Mouse (Mus musculus) CD4-positive naive resting alpha-beta T cell, adult 57 days (primary cell): Measurements from ENCODE around the gene Crb3. TPM values are rescaled to one million over a fixed set of nuclear protein-coding genes. Genes with fewer than 3 reads are reported as not detected.

Source experiments
- total RNA-seq: library from RNA; stranded (reverse); gene quantifications from one replicate; pipeline ENCODE4 v1.2.4, GENCODE M21; 2023

The Crb3 gene
- 1.9 TPM for total RNA-seq

DNA sequence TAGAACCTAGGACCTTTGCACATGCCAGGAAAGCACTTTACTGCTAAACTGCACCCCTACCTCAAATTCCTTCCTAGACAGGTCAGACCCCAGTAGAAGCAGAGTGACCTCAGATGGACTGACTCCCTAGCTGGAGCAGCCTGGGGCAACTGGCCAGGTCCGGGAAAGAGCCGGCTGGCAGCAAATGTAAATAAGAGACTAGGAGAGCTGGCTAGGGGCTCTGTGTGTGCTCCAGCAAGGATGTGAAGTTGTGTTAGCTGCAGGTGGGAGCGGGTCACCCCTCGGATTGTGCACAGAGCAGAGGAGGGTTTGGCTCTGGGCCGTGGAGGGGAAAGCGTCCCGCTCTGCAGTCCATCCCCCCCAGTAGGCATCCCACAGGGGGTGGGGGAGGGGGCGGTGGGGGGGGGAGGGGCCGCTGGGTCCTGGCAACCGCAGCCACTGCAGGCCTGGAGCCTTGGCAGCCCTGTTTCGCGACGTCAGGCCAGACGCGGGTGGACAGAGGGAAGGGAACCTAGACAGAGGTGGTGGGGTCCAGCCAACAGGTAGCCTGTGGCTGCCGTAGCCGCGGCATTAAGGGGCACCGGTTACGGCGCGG lies at the start of gene Crb3:
Gene Crb3, plus strand, starts transcription at position 215 of the 595 bp plus-strand sequence.

DNA sequence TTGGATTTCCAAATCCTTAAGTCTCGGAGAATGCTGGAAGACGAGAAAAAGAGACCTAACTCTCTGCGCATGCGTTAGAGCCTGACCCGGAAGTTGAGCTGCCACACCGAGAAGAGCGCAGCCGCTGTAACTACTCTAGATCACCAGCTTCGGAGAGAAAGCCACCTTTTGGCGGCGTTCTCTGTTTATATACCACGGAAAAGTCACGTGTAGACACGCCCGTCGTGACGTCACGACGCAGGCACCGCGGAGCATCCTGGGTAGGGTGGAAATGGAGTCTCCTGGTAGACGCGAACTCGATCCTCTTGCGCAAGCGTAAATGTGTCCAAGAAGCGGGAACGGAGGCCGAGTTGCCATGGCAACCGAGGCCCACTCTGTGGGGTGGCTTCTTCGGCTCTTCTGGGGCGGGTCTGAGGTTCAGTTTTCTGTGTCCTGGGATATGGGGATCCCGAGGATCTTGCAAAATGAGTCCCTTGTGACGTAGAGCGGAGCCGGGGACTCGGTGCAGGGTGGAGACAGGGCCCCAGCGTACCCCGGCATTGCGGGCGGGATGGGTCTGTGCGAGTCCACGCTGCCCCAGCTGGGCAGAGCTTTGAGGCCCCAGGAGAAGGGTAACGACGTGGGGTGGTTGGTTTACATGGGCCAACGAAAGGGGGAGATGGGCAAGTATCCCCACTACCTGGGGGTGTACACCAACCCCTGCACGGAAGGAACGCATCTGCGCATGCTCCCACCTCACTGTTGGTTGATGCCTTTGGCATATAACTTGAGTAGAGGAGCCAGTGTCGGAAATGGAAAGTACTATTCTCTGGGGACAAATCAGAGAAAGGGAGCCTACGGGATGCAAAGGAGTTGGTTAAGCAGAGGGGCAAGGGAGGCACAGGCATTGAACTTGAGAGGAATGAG lies 47.4 kb upstream of the Crb3 start, which contains the start of the genes Gtf2f1 and Gm17949:
Gene Gtf2f1, minus strand, starts transcription at position 53 of the 906 bp plus-strand sequence.
Gene Gm17949, plus strand, starts transcription at position 234 of the 906 bp plus-strand sequence.

DNA sequence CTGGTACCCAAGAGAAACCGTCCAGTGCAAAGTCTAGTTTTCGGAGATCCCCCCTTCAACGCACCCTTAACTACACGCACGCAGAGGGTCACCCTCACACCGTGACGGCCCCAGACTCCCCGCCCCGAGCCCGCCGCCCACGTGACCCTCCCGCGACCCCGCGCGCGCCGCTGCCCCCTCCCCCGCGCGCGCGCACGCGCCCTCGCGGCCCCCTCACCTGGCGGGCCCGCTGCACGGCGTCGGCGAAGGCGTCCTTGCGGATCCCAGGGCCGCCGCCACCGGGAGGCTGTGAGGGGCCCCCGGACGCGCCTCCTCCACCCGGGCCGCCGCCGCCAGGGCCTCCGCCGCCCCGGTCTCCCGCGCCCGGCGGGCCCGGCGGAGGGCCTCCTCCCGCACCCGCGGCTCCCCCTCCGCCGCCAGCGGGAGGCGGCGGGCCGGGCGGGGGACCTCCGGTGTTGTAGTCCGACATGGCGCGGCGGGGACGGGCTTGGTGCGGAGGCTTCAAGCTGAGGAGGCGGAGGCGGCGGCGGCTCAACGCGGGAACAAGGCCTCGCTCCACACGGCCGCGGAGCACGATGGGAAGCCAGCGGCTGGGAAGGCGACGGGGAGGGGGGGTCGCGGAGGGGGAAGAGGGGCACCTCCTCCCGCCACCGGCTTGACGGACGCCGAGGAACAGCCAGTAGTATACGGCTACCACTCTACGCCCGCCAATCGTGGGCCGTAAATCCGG lies 27.8 kb upstream of the Crb3 start, which contains the start of gene Khsrp:
Gene Khsrp, minus strand, starts transcription at position 592 of the 730 bp plus-strand sequence.

DNA sequence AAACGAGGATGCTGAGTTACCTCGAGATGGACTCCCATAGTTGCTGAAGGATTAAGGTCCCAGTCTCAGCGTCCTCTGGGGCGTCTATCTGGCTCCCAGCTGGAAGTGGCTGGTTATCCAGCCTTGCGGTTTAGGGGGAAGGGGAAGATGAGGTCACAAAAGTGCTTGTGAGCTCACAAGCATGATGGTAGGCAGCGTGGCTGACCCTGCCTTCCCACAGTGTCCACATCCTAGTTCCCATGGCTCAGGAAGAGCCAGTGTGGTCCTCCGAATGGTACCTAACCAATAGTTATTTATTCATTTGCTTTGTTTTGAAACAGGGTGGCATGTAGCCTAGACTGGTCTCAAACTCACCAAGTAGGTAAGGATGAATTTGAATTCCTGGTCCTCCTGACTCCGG lies 17.4 kb upstream of the Crb3 start, which contains the start of gene Slc25a41:
Gene Slc25a41, minus strand, starts transcription at position 101 of the 400 bp plus-strand sequence.

DNA sequence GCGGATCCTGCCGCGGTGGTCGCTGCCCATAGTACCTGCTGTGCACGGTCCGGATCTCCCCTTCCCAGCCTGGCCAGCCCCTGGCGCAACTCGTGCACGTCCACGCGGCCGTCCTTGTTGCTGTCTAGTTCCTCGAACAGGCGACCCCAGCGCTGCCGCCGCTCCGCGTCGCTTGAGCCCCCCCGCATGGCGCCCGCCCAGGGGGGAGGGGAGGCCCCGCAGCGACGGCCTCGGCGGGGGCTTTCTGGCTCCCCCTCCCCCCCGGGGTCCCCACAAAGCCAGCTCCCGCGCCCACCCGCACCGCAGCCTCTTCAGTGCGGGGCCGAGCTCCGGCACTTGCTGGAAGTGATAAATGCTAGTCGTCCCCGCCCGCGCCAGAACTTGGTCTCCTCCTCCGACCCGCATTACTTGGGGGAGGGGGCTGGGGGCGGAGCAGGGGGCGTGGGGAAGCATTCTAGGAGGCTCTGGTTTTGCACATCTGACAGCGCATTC lies 627 bp downstream of the Crb3 start, which contains the start of gene Slc25a23:
Gene Slc25a23, minus strand, starts transcription at position 378 of the 492 bp plus-strand sequence.

DNA sequence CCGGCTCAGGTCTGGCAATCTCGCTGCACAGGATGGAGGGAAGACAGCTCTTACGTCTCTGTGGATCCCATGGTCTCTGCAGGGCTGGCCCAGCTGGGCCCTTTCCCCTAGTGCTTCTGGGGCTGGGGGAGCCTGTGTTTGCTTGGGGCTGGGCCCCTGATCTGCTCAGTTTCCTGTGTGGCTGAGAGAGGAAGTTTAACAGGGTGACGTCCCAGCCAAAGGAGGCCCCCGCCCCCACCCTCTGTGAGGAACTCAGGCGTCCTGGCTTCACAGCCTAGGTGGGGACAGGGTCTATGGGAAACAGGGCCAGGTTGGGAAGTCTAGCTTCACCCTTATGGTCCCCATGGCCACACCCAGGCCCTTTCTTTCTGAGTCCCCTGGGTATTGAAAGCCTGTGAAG lies 19.4 kb downstream of the Crb3 start, which contains the start of gene Dennd1c:
Gene Dennd1c, minus strand, starts transcription at position 179 of the 400 bp plus-strand sequence.

DNA sequence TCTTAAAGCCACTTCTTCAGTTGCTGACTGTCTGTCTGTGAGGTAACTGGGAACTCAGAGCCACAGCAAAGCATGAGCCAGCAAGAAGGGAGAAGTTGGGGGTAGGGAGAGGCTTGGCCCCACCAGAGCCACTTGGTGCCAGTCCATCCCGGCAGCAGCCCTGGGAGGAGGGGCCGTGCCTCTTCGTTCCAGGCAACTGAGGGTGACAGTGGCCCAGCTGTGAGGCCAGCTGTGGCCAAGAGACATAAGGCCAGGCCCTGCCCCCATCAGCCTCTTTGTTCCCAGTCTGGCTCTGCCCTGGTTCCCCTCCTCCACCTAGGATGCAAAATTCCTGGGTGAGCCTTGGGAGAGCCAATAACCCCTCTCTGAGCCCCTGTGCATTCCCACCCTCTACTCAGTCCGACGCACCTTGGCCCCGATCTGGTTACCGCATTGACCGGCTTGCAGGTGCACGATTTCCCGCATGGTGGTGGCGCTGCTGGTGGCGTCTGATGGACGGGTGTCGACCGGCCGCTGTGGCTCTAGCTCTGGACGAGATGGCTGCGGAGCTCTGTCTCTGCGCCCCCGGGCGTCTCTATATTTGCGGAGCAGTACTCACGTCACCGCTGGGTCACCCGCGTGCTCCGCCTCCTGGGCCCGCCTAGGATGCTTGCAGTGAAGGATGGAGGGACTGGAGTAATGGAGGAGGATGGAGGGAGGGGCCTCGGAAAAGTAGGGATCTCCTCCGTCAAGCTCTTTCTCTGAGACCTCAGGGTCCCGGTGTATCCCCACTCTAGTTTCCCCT lies 28.3 kb downstream of the Crb3 start, which contains the start of gene Tubb4a:
Gene Tubb4a, minus strand, starts transcription at position 734 of the 784 bp plus-strand sequence.

DNA sequence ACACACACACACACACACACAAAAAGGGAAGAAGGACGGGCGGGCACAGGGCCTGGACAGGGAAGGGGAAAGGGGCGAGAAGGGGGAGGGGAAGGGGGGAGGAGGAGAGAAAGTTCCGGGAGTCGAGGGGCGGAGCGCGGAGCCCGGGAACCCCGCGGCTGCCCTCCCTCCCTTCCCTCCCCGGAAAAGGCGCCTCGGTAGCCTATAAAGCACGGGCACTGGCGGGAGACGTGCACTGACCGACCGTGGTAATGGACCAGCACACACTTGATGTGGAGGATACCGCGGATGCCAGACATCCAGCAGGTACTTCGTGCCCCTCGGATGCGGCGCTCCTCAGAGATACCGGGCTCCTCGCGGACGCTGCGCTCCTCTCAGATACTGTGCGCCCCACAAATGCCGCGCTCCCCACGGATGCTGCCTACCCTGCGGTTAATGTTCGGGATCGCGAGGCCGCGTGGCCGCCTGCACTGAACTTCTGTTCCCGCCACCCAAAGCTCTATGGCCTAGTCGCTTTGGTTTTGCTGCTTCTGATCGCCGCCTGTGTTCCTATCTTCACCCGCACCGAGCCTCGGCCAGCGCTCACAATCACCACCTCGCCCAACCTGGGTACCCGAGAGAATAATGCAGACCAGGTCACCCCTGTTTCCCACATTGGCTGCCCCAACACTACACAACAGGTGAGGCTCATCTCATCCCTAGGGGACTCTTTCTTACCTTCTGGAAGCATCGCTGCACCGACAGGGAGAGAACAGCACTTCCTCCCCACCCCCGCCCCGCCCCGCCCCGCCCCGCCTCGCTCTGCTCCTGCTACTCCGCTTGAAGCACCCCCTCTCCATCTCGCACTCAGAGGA lies 46.5 kb downstream of the Crb3 start, which contains the start of gene Tnfsf9:
Gene Tnfsf9, plus strand, starts transcription at position 145 of the 854 bp plus-strand sequence.

Other genes with a start within 250 kb of the Crb3 start
- 17.7 TPM for gene Rfx2, start 228.1 kb upstream of the Crb3 start, total RNA-seq
- gene Acsbg2, start 184.7 kb upstream of the Crb3 start, total RNA-seq: not detected
- gene 1700061G19Rik, start 183.6 kb upstream of the Crb3 start, total RNA-seq: 0.65 TPM
- 37.9 TPM for gene Mllt1, start 123.7 kb upstream of the Crb3 start, total RNA-seq
- gene Acer1, start 77.0 kb upstream of the Crb3 start, total RNA-seq: not detected
- gene Clpp, start 68.8 kb upstream of the Crb3 start, total RNA-seq: 28.6 TPM
- 12.4 TPM for gene Alkbh7, start 61.8 kb upstream of the Crb3 start, total RNA-seq
- gene Pspn, start 59.1 kb upstream of the Crb3 start, total RNA-seq: not detected
- 57.0 TPM for gene Gtf2f1, start 47.8 kb upstream of the Crb3 start, total RNA-seq
- gene Gm17949, start 47.6 kb upstream of the Crb3 start, total RNA-seq: not detected
- 127 TPM for gene Khsrp, start 27.6 kb upstream of the Crb3 start, total RNA-seq
- gene Slc25a41, start 17.5 kb upstream of the Crb3 start, total RNA-seq: not detected
- gene Slc25a23, start 758 bp downstream of the Crb3 start, total RNA-seq: 36.3 TPM
- 170 TPM for gene Dennd1c, start 19.4 kb downstream of the Crb3 start, total RNA-seq
- gene Tubb4a, start 28.7 kb downstream of the Crb3 start, total RNA-seq: 2.1 TPM
- gene Tnfsf9, start 46.2 kb downstream of the Crb3 start, total RNA-seq: 2.3 TPM
- gene Cd70, start 90.7 kb downstream of the Crb3 start, total RNA-seq: not detected
- gene Tnfsf14, start 135.1 kb downstream of the Crb3 start, total RNA-seq: 1.3 TPM
- 40.1 TPM for gene C3, start 169.0 kb downstream of the Crb3 start, total RNA-seq
- 44.4 TPM for gene Gpr108, start 189.3 kb downstream of the Crb3 start, total RNA-seq
- gene Trip10, start 190.3 kb downstream of the Crb3 start, total RNA-seq: 4.5 TPM
- 164 TPM for gene Vav1, start 220.0 kb downstream of the Crb3 start, total RNA-seq